Mouse (Mus musculus) left cerebral cortex, postnatal 36 days (tissue): ENCODE measurements around the gene Rnf152. TPM values are rescaled to one million over a fixed set of nuclear protein-coding genes. Genes with fewer than 3 reads are reported as not detected.

ENCODE experiments used
- DNase-seq, 2 experiments: peaks; one replicate each; pipeline ENCODE4 v3.0.0; 2021 to 2022; ENCODE audit warnings: low spot score in 2 of 2, mixed read lengths in 1 of 2
- intact Hi-C: fragments of 180-260 bp; cut with DNase I; formaldehyde crosslinking; loops from one replicate; pipeline ENCODE4 v1.15.1; 2025
- total RNA-seq, 2 experiments: library from RNA; stranded (reverse); gene quantifications; 2 replicates each; pipeline ENCODE4 v1.2.3; 2021

The Rnf152 gene
- 10 to 100 TPM in 1 of 2 experiments, 1 to 10 TPM in 1; 8.4 to 11.6 TPM for total RNA-seq

DNA sequence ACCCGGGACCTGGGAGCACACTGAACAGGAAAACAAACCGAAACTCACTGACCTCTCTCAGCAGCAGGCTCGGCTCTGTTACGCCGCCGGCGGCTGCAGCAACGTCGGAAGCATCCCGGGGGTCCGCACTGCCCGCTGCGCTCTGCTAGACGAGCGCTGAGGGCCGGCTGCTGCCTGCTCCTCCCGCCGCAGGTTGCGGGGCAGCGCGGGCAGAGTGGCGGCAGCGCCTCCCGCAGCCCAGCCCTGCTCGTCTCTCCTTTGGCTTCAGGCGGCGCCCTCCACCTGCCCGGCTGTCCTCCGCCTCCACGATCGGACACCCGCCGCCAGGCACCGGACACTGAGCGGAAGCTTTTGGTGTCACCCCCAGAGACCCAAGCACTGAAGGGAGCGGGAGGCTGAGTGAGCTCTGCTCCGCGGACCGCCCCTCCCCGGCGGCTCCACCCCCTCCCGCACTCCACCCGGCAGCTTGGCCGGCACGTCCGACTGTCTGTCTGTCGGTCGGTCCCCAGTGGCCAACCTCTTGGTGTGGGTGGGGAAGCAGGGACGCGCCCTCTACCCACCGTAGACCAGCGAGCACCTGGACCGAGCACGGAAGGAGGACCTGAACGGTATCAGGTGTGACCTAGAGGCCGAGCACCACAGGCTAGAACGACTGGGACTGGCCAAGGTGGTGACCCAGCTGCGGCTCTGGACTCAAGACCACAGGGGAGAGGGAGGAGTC, at the start of gene Rnf152:
Gene Rnf152 (minus strand): TSS at position 420 of the 721 bp plus-strand sequence.
- intact Hi-C loops, result loop anchor here (10.0 kb wide), 1 partner anchor 352 kb away; no protein-coding TSS in a partner anchor
- DNase-seq, result peak; percentile 37 to 55

DNA sequence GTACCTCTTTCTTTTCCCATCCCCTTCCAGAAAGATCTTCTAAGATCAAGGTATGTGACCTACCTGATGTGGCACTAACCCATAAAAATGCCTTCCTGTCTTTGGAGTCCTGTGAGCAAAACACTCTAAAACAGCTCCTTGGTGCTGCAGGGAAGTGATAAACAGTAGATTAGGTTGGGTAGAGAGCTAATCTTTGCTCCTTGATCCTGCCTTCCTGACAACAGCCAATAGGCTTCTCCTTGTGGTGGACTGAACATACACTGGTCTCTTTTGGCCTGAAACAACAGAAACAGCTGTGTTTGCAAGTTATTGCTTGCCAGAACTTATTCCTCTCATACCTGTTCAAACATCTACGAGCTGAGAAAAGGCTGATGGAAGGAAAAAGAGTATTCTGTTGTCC, 46.3 kb upstream of the Rnf152 start:
- intact Hi-C loops, result no loop called here
- DNase-seq, result no peak

DNA sequence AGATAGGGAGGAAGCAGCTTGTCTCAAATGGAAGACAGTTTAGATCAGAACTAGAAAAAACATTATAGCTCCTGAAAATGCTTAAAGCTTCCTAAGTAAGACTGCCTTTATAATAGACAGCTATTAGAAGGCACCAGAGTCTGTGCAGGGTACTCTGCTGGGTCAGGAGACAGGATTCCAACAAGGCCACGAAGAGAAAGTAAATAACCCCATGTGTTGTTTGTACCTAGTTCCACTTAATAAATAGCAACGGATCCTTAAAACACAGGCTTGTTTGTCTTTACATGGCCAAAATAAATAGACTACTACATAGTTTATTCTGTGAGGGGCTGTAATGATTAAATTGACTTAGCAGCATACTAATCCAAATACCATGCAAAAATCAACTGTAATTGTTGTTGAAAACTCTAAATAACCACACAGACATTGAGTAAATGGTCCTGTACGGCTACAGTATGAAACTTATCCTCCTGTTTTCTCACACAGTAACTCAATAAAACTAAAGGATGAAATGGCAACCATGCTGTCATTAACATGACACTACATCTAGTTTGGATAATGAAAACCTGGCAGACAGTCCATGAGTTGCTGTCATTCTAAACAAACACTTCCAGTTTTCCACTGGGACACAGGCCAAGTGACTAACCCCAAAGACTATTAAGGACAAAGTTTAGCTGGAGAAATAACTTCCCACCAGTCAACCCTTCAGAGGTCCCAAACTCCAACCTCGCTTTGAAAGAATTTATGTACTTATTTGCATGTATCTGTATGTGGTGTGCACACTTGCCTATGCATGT, 27.8 kb upstream of the Rnf152 start:
- intact Hi-C loops, result no loop called here
- no peak for DNase-seq

DNA sequence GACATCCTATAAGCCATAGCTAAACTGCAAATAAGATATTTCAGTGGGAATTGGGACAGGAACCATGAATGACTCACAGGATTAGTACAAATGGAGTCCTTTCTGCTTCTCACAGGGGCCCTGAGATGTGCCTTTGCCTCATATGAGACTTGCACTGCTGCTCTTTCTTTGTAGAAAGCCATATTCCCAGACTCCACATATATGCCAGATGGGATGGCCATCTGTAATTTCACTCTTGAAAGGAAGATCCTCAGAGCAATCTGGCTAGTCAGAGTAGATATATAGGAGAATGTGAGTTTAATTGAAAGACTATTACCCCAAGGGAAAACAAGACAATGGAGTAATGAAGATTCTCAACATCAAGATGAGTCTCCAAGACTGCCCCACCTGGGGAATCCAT, 21.0 kb upstream of the Rnf152 start:
- intact Hi-C loops, result no loop called here
- DNase-seq, result no peak

DNA sequence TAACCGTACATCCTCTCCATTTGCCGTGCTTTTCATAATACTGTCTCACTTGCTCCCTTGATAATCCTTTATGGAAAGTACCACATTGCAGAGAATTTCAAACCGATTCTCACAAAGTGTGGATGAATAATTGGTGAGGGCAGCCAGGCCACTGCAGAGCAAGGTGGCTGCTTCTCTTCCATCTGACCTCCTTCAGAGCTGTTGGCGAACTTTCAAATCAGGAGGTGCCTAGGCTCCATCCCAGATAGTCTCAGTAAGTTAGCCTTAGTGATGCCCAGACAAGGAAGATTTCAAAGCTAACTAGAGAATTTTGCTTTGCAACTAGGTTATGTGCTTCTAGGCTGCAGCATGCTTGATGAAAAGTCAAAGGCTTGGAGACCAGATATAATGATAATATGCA, 18.1 kb upstream of the Rnf152 start:
- DNase-seq, result no peak
- intact Hi-C loops, result no loop called here

DNA sequence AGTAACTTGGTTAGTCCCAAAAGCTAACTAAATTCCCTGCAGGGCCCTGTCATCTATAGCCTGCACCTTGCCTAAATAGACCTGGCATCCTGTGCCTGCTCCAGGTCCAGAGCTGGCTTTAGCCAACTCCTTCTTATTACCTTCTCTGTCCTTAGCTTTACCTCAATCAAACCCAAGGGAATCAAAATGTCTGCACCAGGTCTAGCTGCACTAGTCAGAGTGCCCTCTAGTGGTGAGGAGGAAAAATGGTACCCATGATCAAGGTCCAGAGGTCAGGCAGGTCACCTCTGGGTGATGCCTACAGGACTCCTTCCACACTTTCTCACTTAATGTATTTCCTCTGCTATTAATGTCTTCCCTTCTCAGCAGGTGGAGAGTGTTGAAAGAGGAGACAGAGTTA, 6.2 kb upstream of the Rnf152 start:
- intact Hi-C loops, result no loop called here
- no peak for DNase-seq

DNA sequence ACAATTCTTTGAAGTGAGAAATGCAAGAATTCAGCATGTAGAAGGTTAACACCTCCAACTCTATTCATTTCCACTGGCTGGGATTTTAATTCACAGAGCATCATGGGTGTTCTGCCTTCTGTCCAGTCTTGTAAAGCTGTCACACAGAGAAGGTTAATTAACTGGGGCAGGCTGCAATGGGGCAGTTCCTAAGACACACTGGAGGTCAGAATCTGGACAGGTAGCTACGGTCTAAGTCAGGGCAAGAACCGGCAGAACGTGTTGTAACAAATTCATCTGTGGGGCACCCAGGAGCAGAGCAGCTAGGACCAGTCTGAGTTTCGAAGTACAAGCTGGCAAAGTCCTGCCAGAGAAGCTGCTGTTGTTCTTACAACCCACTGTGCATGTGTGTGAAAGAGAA, 2.4 kb upstream of the Rnf152 start:
- DNase-seq, result no peak
- intact Hi-C loops, result loop anchor here (10.0 kb wide), 1 partner anchor 354 kb away; no protein-coding TSS in a partner anchor

DNA sequence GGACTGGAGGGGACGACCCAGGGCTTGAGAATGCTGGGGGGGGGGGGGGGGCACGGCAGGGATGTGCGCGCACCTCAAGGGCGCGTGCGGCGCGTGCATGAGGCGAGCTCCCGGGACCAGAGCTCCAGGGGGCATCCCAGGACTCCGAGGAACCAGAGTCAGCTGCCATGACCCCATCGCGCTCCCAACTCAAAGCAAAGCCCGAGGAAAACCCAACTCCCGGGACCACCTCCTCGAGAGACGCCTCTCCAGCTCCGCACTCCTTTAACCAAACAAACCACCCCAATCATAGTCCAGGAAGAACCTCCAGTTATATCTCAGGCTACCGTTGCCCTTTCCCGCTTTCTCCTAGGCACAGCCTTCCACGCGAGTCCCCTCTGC, 610 bp downstream of the Rnf152 start:
- intact Hi-C loops, result loop anchor here (10.0 kb wide), 1 partner anchor 351 kb away; no protein-coding TSS in a partner anchor
- DNase-seq, result peak in 1 of 2 experiments; percentile 6

DNA sequence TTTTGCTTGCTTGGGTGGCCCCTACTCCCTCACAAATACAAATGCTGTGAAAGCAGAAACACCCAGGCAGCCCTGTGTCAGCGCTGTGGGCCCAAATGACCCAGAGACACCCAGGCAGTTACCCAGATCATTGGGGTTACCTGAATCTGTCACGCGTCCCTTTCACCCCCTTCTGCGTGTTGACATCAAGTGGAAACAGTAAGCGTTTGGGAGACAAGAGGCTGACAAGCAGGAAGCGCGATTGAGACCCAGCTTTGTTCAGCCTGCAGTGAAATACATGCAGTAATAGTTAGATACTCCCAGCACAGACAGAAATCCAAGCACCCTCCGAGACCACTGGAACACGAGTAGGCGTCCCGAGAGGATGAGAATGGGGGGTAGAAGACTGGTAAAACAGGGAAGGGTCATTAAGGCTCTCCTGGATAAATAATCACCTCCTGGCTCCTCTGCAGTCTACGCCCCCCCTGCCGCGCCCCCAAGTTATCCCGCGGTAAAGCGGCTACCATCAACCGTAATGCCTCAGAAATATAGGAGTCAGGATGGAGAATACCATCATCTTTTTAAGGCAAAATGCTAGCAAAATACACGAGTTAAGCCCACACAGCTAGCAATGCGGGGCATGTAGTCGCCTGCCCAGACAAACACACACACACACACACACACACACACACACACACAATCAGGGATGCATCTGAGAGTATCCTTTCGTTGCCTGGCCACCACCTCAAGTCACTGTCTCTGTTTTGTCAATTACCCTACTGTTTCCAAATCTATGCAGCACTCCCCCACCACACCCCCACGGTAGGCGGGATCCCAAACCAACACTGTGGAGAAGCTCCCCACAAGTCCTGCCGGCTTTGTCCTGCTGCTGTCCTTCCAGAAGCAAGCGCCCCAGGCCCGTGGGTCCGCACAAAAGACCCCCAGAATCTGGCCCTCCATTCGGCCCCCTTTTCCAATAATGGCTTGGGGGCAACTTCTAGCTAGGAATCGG, 1.3 kb downstream of the Rnf152 start:
- intact Hi-C loops, result loop anchor here (10.0 kb wide), 1 partner anchor 350 kb away; no protein-coding TSS in a partner anchor
- peak; percentile 18 to 30 for DNase-seq

DNA sequence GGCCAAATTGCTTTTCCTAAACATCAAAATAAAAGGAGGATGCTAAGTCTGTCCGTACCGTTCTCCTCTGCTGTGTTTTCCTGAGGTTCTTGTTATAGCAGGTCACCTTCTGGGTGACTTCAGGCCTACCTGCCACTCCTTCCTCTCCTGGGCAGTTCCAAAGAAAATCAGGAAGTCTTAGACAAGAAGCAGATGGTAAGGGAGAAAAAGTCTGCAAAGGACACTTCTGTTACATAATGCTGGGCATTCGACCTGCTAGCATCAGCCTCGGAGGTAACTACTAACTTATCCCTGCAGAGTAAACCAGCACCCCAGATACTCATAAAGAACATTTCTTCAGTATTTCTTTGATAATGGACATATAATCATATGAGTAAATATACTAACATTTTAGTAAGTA, 4.7 kb downstream of the Rnf152 start:
- intact Hi-C loops, result loop anchor here (10.0 kb wide), 1 partner anchor 347 kb away; no protein-coding TSS in a partner anchor
- DNase-seq, result no peak

DNA sequence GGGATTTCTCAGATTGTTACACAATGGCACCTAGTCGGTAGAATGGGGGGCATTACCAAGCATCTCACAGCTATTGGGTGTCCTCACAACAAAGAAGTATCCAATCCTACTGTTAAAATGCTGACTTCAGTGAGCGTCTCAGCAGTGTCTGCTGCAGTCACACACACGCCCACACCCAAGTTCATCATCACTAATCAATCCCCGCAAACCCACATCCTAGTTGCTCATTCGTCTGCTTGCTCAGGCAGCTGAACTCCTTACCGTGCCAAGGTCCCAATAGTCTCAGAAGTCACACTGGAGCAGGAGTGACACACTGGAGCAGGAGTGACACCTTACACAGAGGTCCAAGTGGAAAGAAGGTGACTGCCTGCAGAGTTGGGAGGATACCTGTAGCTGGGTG, 14.2 kb downstream of the Rnf152 start:
- intact Hi-C loops, result no loop called here
- DNase-seq, result no peak

DNA sequence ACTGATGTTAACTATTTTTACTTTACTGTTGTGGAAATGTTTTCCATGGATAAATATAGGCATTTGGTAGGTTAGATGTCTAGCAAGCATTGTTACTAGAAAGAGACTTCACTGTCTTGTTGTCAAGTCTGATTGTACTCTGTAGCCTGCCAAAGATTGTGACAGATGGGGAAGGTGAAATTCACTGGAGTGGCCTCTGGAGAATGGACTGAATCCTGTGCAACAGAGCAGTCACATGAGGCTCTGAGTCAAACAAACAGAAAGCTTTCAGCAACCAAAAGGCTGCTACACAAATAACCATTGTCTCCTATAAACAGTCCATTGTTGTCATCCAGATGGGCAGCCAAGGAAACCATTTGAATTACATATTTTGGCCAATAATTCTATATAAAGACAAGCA, 15.6 kb downstream of the Rnf152 start:
- no peak for DNase-seq
- intact Hi-C loops, result no loop called here

DNA sequence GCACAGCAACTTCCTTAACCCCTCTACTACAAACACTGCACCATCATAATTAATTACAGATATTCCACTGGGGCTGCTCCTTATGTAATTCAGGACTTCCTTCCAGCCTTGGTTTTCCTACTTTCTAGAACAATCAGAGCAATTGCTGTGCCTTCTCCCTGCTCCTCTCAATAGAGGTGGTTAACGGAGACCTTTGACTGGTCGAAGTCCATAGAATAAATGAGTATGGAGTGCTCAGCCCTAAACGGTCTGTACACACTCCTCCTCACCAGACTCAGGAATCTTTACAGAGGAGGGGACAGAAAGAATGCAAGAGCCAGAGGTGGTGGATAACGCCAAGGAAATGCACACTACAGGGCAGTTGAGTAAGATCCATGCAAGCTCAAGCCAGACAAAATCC, 19.1 kb downstream of the Rnf152 start:
- no peak for DNase-seq
- intact Hi-C loops, result no loop called here

DNA sequence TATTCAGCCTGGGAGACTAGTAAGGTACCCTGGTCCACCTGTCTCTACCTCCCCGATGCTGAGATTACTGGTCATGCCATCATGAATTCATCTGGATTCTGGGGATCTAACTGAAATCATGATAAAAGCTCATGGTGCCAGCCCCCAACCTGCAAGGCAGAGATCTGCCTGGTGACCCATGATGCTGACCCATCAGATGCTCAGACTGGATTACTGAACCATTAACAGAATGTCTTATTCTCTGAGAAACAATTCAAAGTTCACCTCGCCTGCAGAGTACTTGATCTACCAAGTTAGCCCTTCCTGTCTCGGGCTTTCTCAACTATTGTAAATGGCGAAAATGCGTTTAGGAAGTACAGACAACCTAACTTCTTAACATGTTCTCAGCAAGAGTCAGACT, 20.4 kb downstream of the Rnf152 start:
- intact Hi-C loops, result no loop called here
- no peak for DNase-seq

DNA sequence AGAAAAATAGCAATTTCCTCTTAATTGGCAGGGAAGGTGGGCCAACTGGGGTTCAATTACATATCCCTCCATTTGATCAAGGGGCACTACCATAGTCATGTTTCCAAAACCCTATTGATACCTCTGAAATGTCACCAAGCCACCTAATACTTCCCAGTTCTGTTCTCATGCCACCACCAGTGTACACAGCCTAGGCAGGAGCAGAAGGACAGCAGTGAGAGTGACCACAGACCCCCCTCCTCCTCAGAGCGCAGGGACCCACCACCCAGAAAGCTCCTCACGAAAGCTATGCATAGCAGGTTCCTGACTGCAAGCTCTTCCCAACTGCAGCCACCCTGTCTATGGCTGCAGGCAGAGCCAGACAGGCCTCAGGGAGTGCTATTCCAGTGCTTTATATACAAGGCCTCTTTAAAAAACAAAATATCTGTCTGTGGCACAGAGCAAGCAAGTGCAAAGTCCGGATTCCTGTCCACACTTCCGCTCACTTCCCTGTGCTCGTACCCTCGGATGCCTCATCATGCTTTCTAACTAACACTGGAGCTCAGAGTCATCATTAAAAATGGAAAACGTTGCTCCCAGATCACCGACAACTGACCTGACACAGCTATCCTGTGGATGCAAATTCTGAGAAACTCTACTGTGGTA, 24.3 kb downstream of the Rnf152 start:
- intact Hi-C loops, result no loop called here
- DNase-seq, result no peak

DNA sequence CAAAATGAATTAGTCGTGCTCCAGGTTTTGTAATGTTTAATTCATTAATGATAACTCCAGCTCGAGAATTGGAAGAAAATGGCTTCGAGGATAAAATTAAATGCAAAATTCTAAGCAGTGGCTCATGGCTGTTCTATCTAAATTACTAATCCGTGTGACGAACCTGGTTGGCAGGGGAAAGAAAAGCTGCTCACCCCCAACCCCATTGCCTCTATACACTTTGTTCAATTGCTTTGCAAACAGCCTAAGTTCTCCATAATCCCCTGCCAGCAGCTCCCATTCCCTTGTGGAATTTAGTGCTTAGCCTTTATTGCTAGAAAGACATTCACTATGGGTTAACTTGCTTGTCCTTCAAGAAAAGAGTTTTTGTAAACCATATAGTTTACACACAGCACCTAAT, 24.9 kb downstream of the Rnf152 start:
- no peak for DNase-seq
- intact Hi-C loops, result no loop called here

DNA sequence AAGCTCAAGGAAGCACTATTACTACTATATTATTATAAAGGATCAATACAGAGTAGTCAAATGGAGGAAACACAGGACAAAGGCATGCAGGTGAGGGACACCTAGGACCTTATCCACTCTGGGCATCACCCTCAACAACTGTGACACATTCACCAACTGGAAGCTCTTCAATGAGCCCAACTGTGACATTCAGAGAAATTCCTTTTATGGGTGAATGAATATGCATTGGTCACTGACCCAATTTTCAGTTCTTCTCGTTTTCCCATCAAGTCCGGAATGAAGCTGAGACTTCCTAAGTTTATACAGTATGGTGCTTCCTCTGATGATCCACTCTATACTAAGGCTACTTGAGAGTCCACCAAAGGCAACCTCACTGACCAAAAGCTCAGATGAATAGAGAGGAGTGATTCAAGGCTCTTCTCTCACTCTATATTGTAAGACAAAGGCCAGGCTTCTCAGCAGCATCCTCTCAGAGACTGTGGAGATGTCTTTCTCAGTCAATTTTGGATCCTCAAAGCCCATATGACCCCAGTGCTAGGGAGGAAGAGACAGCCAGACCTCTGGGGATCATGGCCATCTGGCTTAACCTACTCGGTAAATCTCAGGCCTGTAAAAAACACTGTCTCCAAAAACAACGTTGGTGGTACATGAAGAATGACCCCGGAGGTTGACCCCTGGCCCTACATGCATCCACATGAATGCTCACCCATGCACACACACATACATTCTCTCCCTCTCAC, 25.8 kb downstream of the Rnf152 start:
- no peak for DNase-seq
- intact Hi-C loops, result no loop called here

DNA sequence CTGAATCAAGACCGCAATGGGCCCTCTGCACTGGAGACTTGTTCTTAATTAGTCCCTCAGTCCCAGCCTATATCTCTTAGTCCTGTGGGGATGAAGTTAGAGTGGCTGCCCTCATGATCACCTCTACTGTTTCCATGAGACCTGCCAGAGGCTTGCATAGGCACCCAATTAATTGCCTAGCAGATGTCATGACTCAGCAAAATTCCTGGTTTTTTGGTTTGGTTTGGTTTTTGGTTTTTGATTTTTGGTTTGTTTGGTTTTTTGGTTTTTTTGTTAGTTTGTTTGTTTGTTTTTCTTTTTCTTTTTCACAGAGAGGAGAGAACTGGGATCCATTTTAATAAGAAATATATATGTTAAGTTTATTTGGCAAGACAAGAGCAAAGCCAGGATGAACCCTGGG, 28.7 kb downstream of the Rnf152 start:
- DNase-seq, result no peak
- intact Hi-C loops, result no loop called here

DNA sequence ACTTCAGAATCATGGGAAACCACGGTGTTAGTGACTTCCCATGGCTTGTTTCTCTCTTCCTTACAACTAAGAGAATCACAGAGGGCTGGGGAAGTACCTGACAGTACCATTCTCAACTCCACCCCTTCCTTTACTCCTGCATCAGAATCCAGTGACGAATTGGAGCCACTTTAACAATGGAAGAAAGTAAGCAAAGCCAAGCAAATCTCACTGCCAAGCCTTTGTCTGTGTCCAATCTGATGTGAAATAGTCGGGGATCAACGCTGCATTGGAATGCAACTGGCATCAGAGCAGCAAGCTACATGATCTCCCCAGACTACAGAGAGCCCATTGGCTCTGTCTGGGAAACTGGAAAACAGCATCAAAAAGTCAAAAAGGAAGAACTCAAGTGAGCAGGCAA, 31.9 kb downstream of the Rnf152 start:
- no peak for DNase-seq
- intact Hi-C loops, result no loop called here
